Mouse (Mus musculus) lung, embryonic 14.5 days (tissue): ENCODE measurements around the gene Ksr1. TPM values are rescaled to one million over a fixed set of nuclear protein-coding genes. Genes with fewer than 3 reads are reported as not detected.

Source experiments
- ATAC-seq: fragments of 200-750 bp; cut with Nextera tagmentation; 2 replicates; pipeline ENCODE4 v1.8.0; 2017; ENCODE audit warnings: mild to moderate bottlenecking, moderate TSS enrichment, moderate library complexity; ENCODE audit not compliant: insufficient read depth
- DNase-seq: peaks from one replicate; pipeline ENCODE4 v3.0.0-alpha.2; 2015
- H3K27ac ChIP-seq: fragments of 300-500 bp; sonication (generic); 2 replicates; pipeline ENCODE4 v1.5.1; 2014; ENCODE audit warnings: low read depth, mild to moderate bottlenecking, moderate library complexity
- H3K27me3 ChIP-seq: fragments of 300-500 bp; sonication (generic); 2 replicates; pipeline ENCODE4 v1.6.1; 2014; ENCODE audit warnings: low read length, control low read depth; ENCODE audit not compliant: insufficient read depth
- H3K36me3 ChIP-seq: fragments of 300-500 bp; sonication (generic); 2 replicates; pipeline ENCODE4 v1.6.1; 2014; ENCODE audit warnings: control low read depth; ENCODE audit not compliant: insufficient read depth
- H3K4me1 ChIP-seq: fragments of 300-500 bp; sonication (generic); 2 replicates; pipeline ENCODE4 v1.6.1; 2014; ENCODE audit warnings: antibody characterized with exemption, control low read depth; ENCODE audit not compliant: insufficient read depth
- H3K4me2 ChIP-seq: fragments of 300-500 bp; sonication (generic); 2 replicates; pipeline ENCODE4 v1.6.1; 2014; ENCODE audit warnings: mild to moderate bottlenecking
- H3K4me3 ChIP-seq: fragments of 300-500 bp; sonication (generic); 2 replicates; pipeline ENCODE4 v1.5.1; 2014; ENCODE audit warnings: low read depth, low read length
- H3K9ac ChIP-seq: fragments of 300-500 bp; sonication (generic); 2 replicates; pipeline ENCODE4 v1.6.1; 2014
- H3K9me3 ChIP-seq: fragments of 300-500 bp; sonication (generic); 2 replicates; pipeline ENCODE4 v1.6.1; 2016; ENCODE audit warnings: low read depth, low read length, control low read depth
- CTCF ChIP-seq: IDR thresholded peaks from 2 replicates; pipeline ENCODE4 v1.5.1; 2016; ENCODE audit warnings: antibody characterized with exemption, low read depth
- WGBS: fragments of 180-500 bp; shearing (Covaris S2); extraction: QIAGEN DNeasy Blood & Tissue Kit; methylation state at CpG from one replicate; pipeline ENCODE4 v1.1.7; 2014; 5-methylcytosine and 5-hydroxymethylcytosine counted together
- polyA plus RNA-seq: library from polyadenylated mRNA; unstranded; fragments of >200 nt; fragmentation: Nextera tagmentation; extraction: Ambion mirVana; gene quantifications from 2 replicates; pipeline ENCODE4 v1.2.1, GENCODE M21; 2014

Ksr1 gene
- polyA plus RNA-seq, 1 experiment from 2014 or later, result 5.1 TPM

- no peak for DNase-seq
- 49% methylated on average over 8 of the region's 8 CpGs for WGBS
- ATAC-seq, result no peak
- H3K27me3 ChIP-seq, result no peaks in the 10 kb centered on the region
- no peak for TF ChIP-seq CTCF
- no peak overlapping the region for H3K9ac ChIP-seq
- H3K36me3 ChIP-seq, result no peaks in the 10 kb centered on the region
- no peak overlapping the region for H3K27ac ChIP-seq
- no peaks in the 10 kb centered on the region for H3K9me3 ChIP-seq
- H3K4me2 ChIP-seq, result no peak overlapping the region
- no peak overlapping the region for H3K4me3 ChIP-seq
- H3K4me1 ChIP-seq, result no peaks in the 10 kb centered on the region
Observed at GRCm38 (mm10) chr11:79125775-79126174, 20.4 kb downstream of the Ksr1 start.

DNA sequence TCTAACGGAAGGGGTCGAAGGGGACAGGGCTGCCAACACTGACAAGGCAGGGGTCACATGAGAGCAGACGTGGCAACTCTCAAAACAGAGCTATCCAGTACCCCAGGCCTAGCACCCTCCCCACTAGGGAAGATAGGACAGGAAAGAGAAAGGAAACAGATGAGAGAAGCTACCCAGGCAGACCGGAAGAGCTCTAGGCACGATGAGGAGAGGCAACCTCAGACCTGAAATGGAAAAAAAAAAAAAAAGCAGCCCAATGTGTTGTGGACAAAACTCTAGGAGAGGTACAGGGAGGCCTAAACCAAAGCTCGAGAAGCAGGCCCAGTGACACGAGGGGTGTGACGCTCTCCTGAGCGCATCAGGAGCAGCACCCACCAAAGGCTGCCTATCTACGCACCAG, 23.7 kb downstream of the Ksr1 start:
- H3K9ac ChIP-seq, result no peak overlapping the region
- no peak overlapping the region for H3K27ac ChIP-seq

DNA sequence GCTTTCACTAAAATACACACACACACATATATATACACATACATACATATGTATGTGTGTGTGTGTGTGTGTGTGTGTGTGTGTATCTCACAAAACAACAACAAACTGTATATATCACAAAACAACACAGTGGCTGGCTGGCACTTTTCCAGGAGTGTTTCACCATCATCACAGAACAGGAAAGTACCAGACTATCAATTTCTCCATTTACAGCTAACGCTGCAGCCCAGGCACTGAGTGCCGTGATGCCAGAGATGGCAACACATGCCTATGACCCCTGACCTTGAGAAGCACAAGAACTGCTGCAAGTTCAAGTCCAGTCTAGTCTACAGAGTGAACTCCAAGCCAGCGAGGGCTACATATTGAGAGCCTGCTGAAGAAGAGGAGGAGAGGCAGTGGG, 26.1 kb downstream of the Ksr1 start:
- no peak for TF ChIP-seq CTCF
- H3K9me3 ChIP-seq, result no peaks in the 10 kb centered on the region
- ATAC-seq (no peak), DNase-seq (no peak)
- H3K27ac ChIP-seq, result no peak overlapping the region
- no peaks in the 10 kb centered on the region for H3K27me3 ChIP-seq
- no peak overlapping the region for H3K9ac ChIP-seq
- H3K4me2 ChIP-seq, result no peak overlapping the region
- no peak overlapping the region for H3K4me3 ChIP-seq
- WGBS, result 59% methylated on average over 3 of the region's 3 CpGs
- H3K4me1 ChIP-seq, result no peaks in the 10 kb centered on the region
- no peaks in the 10 kb centered on the region for H3K36me3 ChIP-seq

More for the DNA sequence above, 23.7 kb downstream of the Ksr1 start:
- H3K4me3 ChIP-seq, result no peak overlapping the region
- no peaks in the 10 kb centered on the region for H3K9me3 ChIP-seq
- H3K4me2 ChIP-seq, result no peak overlapping the region
- no peaks in the 10 kb centered on the region for H3K4me1 ChIP-seq
- no peak for DNase-seq
- no peak for ATAC-seq
- no peaks in the 10 kb centered on the region for H3K27me3 ChIP-seq
- 85% methylated on average over 10 of the region's 10 CpGs for WGBS
- no peaks in the 10 kb centered on the region for H3K36me3 ChIP-seq
- TF ChIP-seq CTCF, result no peak

DNA sequence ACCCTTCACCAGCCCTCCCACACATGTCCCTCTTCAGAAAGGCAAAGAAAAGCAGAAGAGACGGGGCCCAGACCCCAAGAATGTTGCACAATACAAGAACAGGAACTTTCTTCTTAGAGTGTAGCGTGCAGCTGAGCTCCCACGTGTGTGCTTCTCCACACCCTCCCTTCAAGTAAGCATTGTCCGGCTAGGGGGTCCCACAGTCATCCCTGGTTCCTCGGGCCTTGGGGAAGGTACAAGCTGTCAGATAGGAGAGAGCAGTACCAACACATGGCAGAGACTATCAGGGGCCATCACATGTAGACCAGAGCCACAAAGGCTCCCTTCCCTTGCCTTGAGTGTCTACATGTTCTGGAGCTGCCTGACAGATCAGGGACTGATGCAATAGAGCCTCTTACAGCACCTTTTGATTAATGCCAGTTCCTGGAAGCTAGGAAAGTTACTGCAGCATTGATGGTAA, 27.3 kb downstream of the Ksr1 start:
- ATAC-seq (no peak), DNase-seq (no peak)
- Histone ChIP-seq H3K4me2 (no peak overlapping the region), H3K4me1 (no peaks in the 10 kb centered on the region), H3K4me3 (no peak overlapping the region), H3K9me3 (no peaks in the 10 kb centered on the region), H3K9ac (no peak overlapping the region), H3K27me3 (no peaks in the 10 kb centered on the region), H3K27ac (no peak overlapping the region), H3K36me3 (no peaks in the 10 kb centered on the region)
- WGBS, result 60% methylated on average over 5 of the region's 5 CpGs
- no peak for TF ChIP-seq CTCF

DNA sequence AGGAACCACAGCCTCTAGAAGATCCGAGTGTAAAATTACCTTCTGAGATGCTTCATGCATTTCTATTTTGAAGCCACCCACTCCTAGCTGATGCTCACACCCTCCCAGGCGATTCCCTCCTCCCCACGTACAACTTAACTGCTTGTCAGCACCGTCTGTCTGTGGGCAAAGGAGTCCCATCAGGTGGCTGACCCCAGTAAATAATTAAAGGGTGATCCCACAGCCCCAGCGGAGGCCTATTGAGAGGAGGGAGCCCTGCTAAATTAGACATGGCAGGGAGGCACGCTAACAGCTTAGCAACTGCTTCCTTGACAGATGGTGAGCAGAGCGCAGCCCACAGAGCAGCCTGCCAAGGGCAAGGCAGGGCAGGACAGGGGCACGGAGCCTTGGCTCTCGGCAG, 29.5 kb downstream of the Ksr1 start:
- Histone ChIP-seq H3K4me2 (no peak overlapping the region), H3K9me3 (no peaks in the 10 kb centered on the region), H3K27me3 (no peaks in the 10 kb centered on the region), H3K4me1 (0 out of 2 replicates have a peak, but pooled peaks cover 6% of the 10 kb centered on the region), H3K9ac (no peak overlapping the region), H3K4me3 (no peak overlapping the region), H3K36me3 (no peaks in the 10 kb centered on the region), H3K27ac (no peak overlapping the region)
- 46% methylated on average over 9 of the region's 9 CpGs for WGBS
- no peak for ATAC-seq
- TF ChIP-seq CTCF, result no peak
- DNase-seq, result no peak

DNA sequence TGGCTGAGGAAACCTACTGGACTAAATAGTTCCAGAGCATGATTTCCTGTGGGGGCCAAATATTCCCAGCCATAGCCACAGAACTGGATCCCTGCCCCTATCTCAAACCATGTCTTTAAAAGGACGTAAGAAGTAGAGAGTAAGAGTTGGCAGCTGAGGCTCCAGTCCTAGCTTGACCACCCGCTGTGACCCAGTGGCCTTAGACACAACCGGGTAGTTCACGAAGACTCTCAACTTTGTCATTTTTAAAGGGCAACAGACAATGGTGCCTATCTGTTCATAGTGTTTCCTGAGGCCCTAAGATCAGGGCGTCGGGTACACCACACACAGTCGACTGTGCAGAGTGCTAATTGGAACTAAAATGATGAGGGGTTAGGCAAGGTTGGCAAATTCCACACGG, 30.5 kb downstream of the Ksr1 start:
- H3K4me3 ChIP-seq, result no peak overlapping the region
- H3K27ac ChIP-seq, result no peak overlapping the region
- no peaks in the 10 kb centered on the region for H3K27me3 ChIP-seq
- H3K36me3 ChIP-seq, result no peaks in the 10 kb centered on the region
- no peak overlapping the region for H3K4me2 ChIP-seq
- H3K9ac ChIP-seq, result no peak overlapping the region
- DNase-seq, result no peak
- WGBS, result 79% methylated on average over 8 of the region's 8 CpGs
- no peak for TF ChIP-seq CTCF
- ATAC-seq, result no peak
- H3K4me1 ChIP-seq, result 0 out of 2 replicates have a peak, but pooled peaks cover 6% of the 10 kb centered on the region
- no peaks in the 10 kb centered on the region for H3K9me3 ChIP-seq

- Histone ChIP-seq H3K27ac (no peak overlapping the region), H3K4me1 (0 out of 2 replicates have a peak, but pooled peaks cover 6% of the 10 kb centered on the region), H3K27me3 (no peaks in the 10 kb centered on the region), H3K36me3 (no peaks in the 10 kb centered on the region), H3K4me3 (no peak overlapping the region), H3K9me3 (no peaks in the 10 kb centered on the region), H3K4me2 (no peak overlapping the region), H3K9ac (no peak overlapping the region)
- no peak for DNase-seq
- WGBS, result 76% methylated on average over 6 of the region's 6 CpGs
- TF ChIP-seq CTCF, result no peak
- no peak for ATAC-seq
Observed at GRCm38 (mm10) chr11:79114061-79114460, 32.1 kb downstream of the Ksr1 start.

- no peaks in the 10 kb centered on the region for H3K27me3 ChIP-seq
- H3K4me1 ChIP-seq, result 0 out of 2 replicates have a peak, but pooled peaks cover 6% of the 10 kb centered on the region
- no peak overlapping the region for H3K9ac ChIP-seq
- 85% methylated on average over 4 of the region's 4 CpGs for WGBS
- H3K4me3 ChIP-seq, result no peak overlapping the region
- H3K9me3 ChIP-seq, result no peaks in the 10 kb centered on the region
- ATAC-seq, result no peak
- H3K36me3 ChIP-seq, result no peaks in the 10 kb centered on the region
- TF ChIP-seq CTCF, result no peak
- DNase-seq, result no peak
- no peak overlapping the region for H3K4me2 ChIP-seq
- H3K27ac ChIP-seq, result no peak overlapping the region
Observed at GRCm38 (mm10) chr11:79113397-79113796, 32.8 kb downstream of the Ksr1 start.
